In genomic region chr7:36796392-36797187, GRCm38 (mm10) we compare ENCODE assay signal across 19 mouse cellular contexts.
DNase-seq lines count a peak whose midpoint lies in the region; ATAC-seq and TF ChIP-seq lines count a peak whose summit lies in the region.
"Had no signal": no experiment of that assay in that cellular context is flagged by ENCODE, and none has a peak within 500 bp of the region (broad histone marks: within the 10 kb centered on the region; RNA-seq: fewer than 3 reads in every experiment).

No protein-coding gene starts in this region.

- no peak overlapping the region for H3K4me2 ChIP-seq in intestine, embryonic 14.5 days (ENCODE audit: low read length)
- no peak overlapping the region for H3K4me2 ChIP-seq in intestine, postnatal 0 days (replicated peaks; ENCODE audit: low read depth)
- no peak overlapping the region for H3K4me2 ChIP-seq in intestine, embryonic 16.5 days (ENCODE audit: low read depth, low read length)
- H3K4me2 ChIP-seq in stomach, postnatal 0 days (replicated peaks; ENCODE audit: low read depth) = no peak overlapping the region
- H3K4me2 ChIP-seq: hindbrain, embryonic 12.5 days; liver, embryonic 11.5 days; lung, embryonic 15.5 days; midbrain, embryonic 11.5 days had no signal

- H3K27ac ChIP-seq in intestine, embryonic 14.5 days (ENCODE audit: low read depth) = no peak overlapping the region
- H3K27ac ChIP-seq in intestine, postnatal 0 days (ENCODE audit: low read depth, low read length) = no peak overlapping the region
- no peak overlapping the region for H3K27ac ChIP-seq in intestine, embryonic 16.5 days (ENCODE audit: low read length)
- no peak overlapping the region for H3K27ac ChIP-seq in stomach, postnatal 0 days (replicated peaks)
- H3K27ac ChIP-seq: hindbrain, embryonic 12.5 days; layer of hippocampus, adult 2 months; lung, embryonic 15.5 days had no signal

- no peaks in the 10 kb centered on the region for H3K36me3 ChIP-seq in intestine, embryonic 14.5 days (ENCODE audit: control insufficient read depth, insufficient read depth, low read length)
- no peaks in the 10 kb centered on the region for H3K36me3 ChIP-seq in intestine, postnatal 0 days (ENCODE audit: control insufficient read depth, insufficient read depth)
- no peaks in the 10 kb centered on the region for H3K36me3 ChIP-seq in megakaryocyte, embryonic 14.5 days (replicated peaks; ENCODE audit: low read length)
- H3K36me3 ChIP-seq in intestine, embryonic 16.5 days (ENCODE audit: control insufficient read depth, insufficient read depth, low read length) = no peaks in the 10 kb centered on the region
- H3K36me3 ChIP-seq in stomach, postnatal 0 days (ENCODE audit: control insufficient read depth, insufficient read depth, low read length) = no peaks in the 10 kb centered on the region
- H3K36me3 ChIP-seq: hindbrain, embryonic 12.5 days; lung, embryonic 15.5 days had no signal

- TF ChIP-seq CTCF in intestine, postnatal 0 days (IDR thresholded peaks at IDR 0.05; ENCODE audit: low read depth) = no peak
- TF ChIP-seq CTCF in stomach, postnatal 0 days (IDR thresholded peaks at IDR 0.05; ENCODE audit: low read depth) = no peak

- no peaks in the 10 kb centered on the region for H3K4me1 ChIP-seq in intestine, embryonic 14.5 days (replicated peaks; ENCODE audit: control insufficient read depth, insufficient read depth, low read length)
- H3K4me1 ChIP-seq in intestine, postnatal 0 days (replicated peaks; ENCODE audit: control insufficient read depth, insufficient read depth, low read length) = no peaks in the 10 kb centered on the region
- H3K4me1 ChIP-seq in megakaryocyte, embryonic 14.5 days = no peaks in the 10 kb centered on the region
- no peaks in the 10 kb centered on the region for H3K4me1 ChIP-seq in intestine, embryonic 16.5 days (ENCODE audit: control insufficient read depth, insufficient read depth, low read length)
- no peaks in the 10 kb centered on the region for H3K4me1 ChIP-seq in stomach, postnatal 0 days (replicated peaks; ENCODE audit: control insufficient read depth, insufficient read depth)
- H3K4me1 ChIP-seq: hindbrain, embryonic 12.5 days; lung, embryonic 15.5 days had no signal

- H3K4me3 ChIP-seq in intestine, embryonic 14.5 days (ENCODE audit: low read depth, low read length) = no peak overlapping the region
- H3K4me3 ChIP-seq in intestine, postnatal 0 days (ENCODE audit: low read depth, low read length) = no peak overlapping the region
- H3K4me3 ChIP-seq in megakaryocyte, embryonic 14.5 days (replicated peaks) = peak overlapping the region; percentile 33
- H3K4me3 ChIP-seq in intestine, embryonic 16.5 days (ENCODE audit: low read length) = no peak overlapping the region
- no peak overlapping the region for H3K4me3 ChIP-seq in stomach, postnatal 0 days (ENCODE audit: low read depth, low read length)
- H3K4me3 ChIP-seq: hindbrain, embryonic 12.5 days; layer of hippocampus, adult 2 months; lung, embryonic 15.5 days had no signal

- ATAC-seq in intestine, embryonic 14.5 days (replicated peaks; ENCODE audit: low FRiP score, low TSS enrichment, low read depth) = peak; percentile 75; the same call in 1 of the 2 replicates
- ATAC-seq in intestine, postnatal 0 days = no peak
- ATAC-seq in megakaryocyte, adult 5-6 weeks (ENCODE audit: poor library complexity, severe bottlenecking) = no peak
- peak; percentile 65; the same call in 1 of the 2 replicates for ATAC-seq in intestine, embryonic 16.5 days
- peak; percentile 95 for ATAC-seq in stomach, postnatal 0 days (ENCODE audit: low FRiP score, low TSS enrichment)

- WGBS in intestine, embryonic 14.5 days = 88% methylated on average over 15 of the region's 15 CpGs
- WGBS in intestine, postnatal 0 days = 76% methylated on average over 15 of the region's 15 CpGs
- 81% methylated on average over 15 of the region's 15 CpGs for WGBS in intestine, embryonic 16.5 days
- 66% methylated on average over 15 of the region's 15 CpGs for WGBS in stomach, postnatal 0 days

- TF ChIP-seq EP300 in stomach, postnatal 0 days (optimal IDR thresholded peaks at IDR 0.05) = no peak

- no peaks in the 10 kb centered on the region for H3K9me3 ChIP-seq in intestine, embryonic 14.5 days (ENCODE audit: control insufficient read depth, low read length)
- H3K9me3 ChIP-seq in intestine, postnatal 0 days (ENCODE audit: control insufficient read depth) = no peaks in the 10 kb centered on the region
- H3K9me3 ChIP-seq in megakaryocyte, embryonic 14.5 days = peaks cover 42% of the 10 kb centered on the region
- H3K9me3 ChIP-seq in intestine, embryonic 16.5 days (ENCODE audit: control insufficient read depth, low read length) = no peaks in the 10 kb centered on the region
- H3K9me3 ChIP-seq in stomach, postnatal 0 days (ENCODE audit: control insufficient read depth, low read length) = no peaks in the 10 kb centered on the region
- H3K9me3 ChIP-seq: hindbrain, embryonic 12.5 days; lung, embryonic 15.5 days had no signal

- no peak overlapping the region for H3K9ac ChIP-seq in intestine, embryonic 14.5 days (ENCODE audit: low read length)
- no peak overlapping the region for H3K9ac ChIP-seq in intestine, postnatal 0 days (ENCODE audit: low read depth, low read length)
- H3K9ac ChIP-seq in intestine, embryonic 16.5 days (ENCODE audit: low read depth, low read length) = no peak overlapping the region
- H3K9ac ChIP-seq in stomach, postnatal 0 days (ENCODE audit: low read length) = no peak overlapping the region
- H3K9ac ChIP-seq: hindbrain, embryonic 12.5 days; lung, embryonic 15.5 days had no signal

- H3K27me3 ChIP-seq in intestine, embryonic 14.5 days (replicated peaks; ENCODE audit: control insufficient read depth, insufficient read depth, low read length) = no peaks in the 10 kb centered on the region
- no peaks in the 10 kb centered on the region for H3K27me3 ChIP-seq in intestine, postnatal 0 days (replicated peaks; ENCODE audit: control insufficient read depth, insufficient read depth, low read length)
- H3K27me3 ChIP-seq in megakaryocyte, embryonic 14.5 days (replicated peaks) = no peaks in the 10 kb centered on the region
- no peaks in the 10 kb centered on the region for H3K27me3 ChIP-seq in intestine, embryonic 16.5 days (replicated peaks; ENCODE audit: control insufficient read depth, insufficient read depth, low read length)
- H3K27me3 ChIP-seq in stomach, postnatal 0 days (ENCODE audit: control insufficient read depth, insufficient read depth, low read length) = no peaks in the 10 kb centered on the region
- H3K27me3 ChIP-seq: hindbrain, embryonic 12.5 days; lung, embryonic 15.5 days had no signal

- DNase-seq in intestine, embryonic 14.5 days (ENCODE audit: low spot score) = no peak
- peak; percentile 60 for DNase-seq in stomach, postnatal 0 days (ENCODE audit: low spot score)
- DNase-seq in layer of hippocampus, postnatal 10 days (ENCODE audit: low spot score in 2 of 2) = no peak
- DNase-seq in spleen, adult 18-20 months = no peak
- DNase-seq: adrenal gland, postnatal 14 days; B cell, adult 2 months; cerebellum, postnatal 10 days; embryo, embryonic 11 days; kidney, adult 18-20 months; right cerebral cortex, adult 18-20 months had no signal

Comparison
In these comparisons a context has a peak if more than half of its experiments do, and no peak if none do; other contexts are left out.
1. ATAC-seq: peak in intestine, embryonic 14.5 days (single experiment), intestine, embryonic 16.5 days (single experiment) and stomach, postnatal 0 days (single experiment); none in intestine, postnatal 0 days (single experiment) and megakaryocyte, adult 5-6 weeks (single experiment).